Mouse (Mus musculus) embryonic facial prominence, embryonic 15.5 days (tissue): ENCODE results near the gene Oxtr. TPM values are rescaled to one million over a fixed set of nuclear protein-coding genes. Genes with fewer than 3 reads are reported as not detected.

Source experiments
- ATAC-seq: fragments of 200-750 bp; cut with Nextera tagmentation; 2 replicates; pipeline ENCODE4 v1.8.0; 2017; ENCODE audit warnings: low read depth, moderate TSS enrichment; ENCODE audit not compliant: insufficient number of reproducible peaks, low FRiP score, low TSS enrichment
- H3K27ac ChIP-seq: fragments of 300-500 bp; sonication (generic); replicated peaks from 2 replicates; pipeline ENCODE4 v1.5.1; 2015; ENCODE audit warnings: mild to moderate bottlenecking, inconsistent platforms
- H3K27me3 ChIP-seq: fragments of 300-500 bp; sonication (generic); 2 replicates; pipeline ENCODE4 v1.6.1; 2015; ENCODE audit warnings: inconsistent platforms
- H3K36me3 ChIP-seq: fragments of 300-500 bp; sonication (generic); 2 replicates; pipeline ENCODE4 v1.6.1; 2015; ENCODE audit warnings: mild to moderate bottlenecking, inconsistent platforms
- H3K4me1 ChIP-seq: fragments of 300-500 bp; sonication (generic); 2 replicates; pipeline ENCODE4 v1.6.1; 2015; ENCODE audit warnings: inconsistent platforms
- H3K4me2 ChIP-seq: fragments of 300-500 bp; sonication (generic); replicated peaks from 2 replicates; pipeline ENCODE4 v1.6.1; 2015; ENCODE audit warnings: mild to moderate bottlenecking, inconsistent platforms
- H3K4me3 ChIP-seq: fragments of 300-500 bp; sonication (generic); replicated peaks from 2 replicates; pipeline ENCODE4 v1.5.1; 2015; ENCODE audit warnings: mild to moderate bottlenecking, inconsistent platforms
- H3K9ac ChIP-seq: fragments of 300-500 bp; sonication (generic); 2 replicates; pipeline ENCODE4 v1.6.1; 2015; ENCODE audit warnings: inconsistent platforms
- H3K9me3 ChIP-seq: fragments of 300-500 bp; sonication (generic); replicated peaks from 2 replicates; pipeline ENCODE4 v1.6.1; 2016; ENCODE audit warnings: inconsistent platforms
- WGBS: fragments of 180-500 bp; shearing (Covaris S2); methylation state at CpG from one replicate; pipeline ENCODE4 v1.1.7; 2015; 5-methylcytosine and 5-hydroxymethylcytosine counted together
- polyA plus RNA-seq: library from polyadenylated mRNA; unstranded; fragments of >200 nt; fragmentation: Nextera tagmentation; extraction: Ambion mirVana; gene quantifications from 2 replicates; pipeline ENCODE4 v1.2.1, GENCODE M21; 2015

Gene Oxtr
- polyA plus RNA-seq, 1 experiment from 2014 or later: 0.73 TPM

- no peaks in the 10 kb centered on the region for H3K4me1 ChIP-seq
- no peak overlapping the region for H3K27ac ChIP-seq
- ATAC-seq: no peak
- H3K4me2 ChIP-seq: no peak overlapping the region
- WGBS: 63% methylated on average over 8 of the region's 8 CpGs
- H3K4me3 ChIP-seq: no peak overlapping the region
- H3K27me3 ChIP-seq: no peaks in the 10 kb centered on the region
- H3K9me3 ChIP-seq: no peaks in the 10 kb centered on the region
- H3K9ac ChIP-seq: no peak overlapping the region
- H3K36me3 ChIP-seq: no peaks in the 10 kb centered on the region
Measured at GRCm38 (mm10) chr6:112423746-112424501, 65.8 kb downstream of the Oxtr start.

Other genes with a start within 250 kb of the Oxtr start
- gene Lmcd1, start 216.2 kb downstream of the Oxtr start, polyA plus RNA-seq: 104 and 128 TPM in 2 replicates
- gene Ssu2, start 101.9 kb downstream of the Oxtr start, polyA plus RNA-seq: 1.3 and 1.8 TPM in 2 replicates
- gene Cav3, start 30.4 kb downstream of the Oxtr start, polyA plus RNA-seq: 31.2 and 38.7 TPM in 2 replicates
- gene Rad18, start 206.7 kb upstream of the Oxtr start, polyA plus RNA-seq: 30.2 and 30.3 TPM in 2 replicates